Mouse (Mus musculus): ENCODE data around the gene Zfp174.

- TF ChIP-seq CTCF (IDR thresholded peaks at IDR 0.05) (no peak), EP300 (IDR thresholded peaks at IDR 0.05) (no peak)
These were observed 5.5 kb downstream of the Zfp174 start for GRCm38 (mm10) chr16:3852586-3852985.
